Mouse (Mus musculus): ENCODE measurements at regions not wholly inside any gene's neighbourhood (a gene's known extent, or its start where the extent isn't known, plus 50 kb on each side); places are given as distances from the start of the nearest gene placed in this dataset.

GRCm38 (mm10) chr13:25343309-25343708 is 73.0 kb upstream of the Nrsn1 start:
- TF ChIP-seq NELFE (IDR thresholded peaks at IDR 0.05; ENCODE audit: low read depth, low read length) = no peak
- TF ChIP-seq BHLHE40 (IDR thresholded peaks at IDR 0.05; ENCODE audit: borderline replicate concordance, low read depth, low read length) = no peak
- no peak for TF ChIP-seq POLR2A (IDR thresholded peaks at IDR 0.05; ENCODE audit: control insufficient read depth in 1 of 2, insufficient read depth in 1 of 2, low read depth in 1 of 2, low read length in 2 of 2, poor library complexity in 1 of 2)
- TF ChIP-seq HCFC1 (IDR thresholded peaks at IDR 0.05; ENCODE audit: low read depth, low read length) = no peak
- no peak for TF ChIP-seq EP300 (IDR thresholded peaks at IDR 0.05; ENCODE audit: low read depth in 1 of 2, low read length in 2 of 2)
- TF ChIP-seq MAZ (IDR thresholded peaks at IDR 0.05; ENCODE audit: low read depth, low read length) = no peak

All from MEL (cell line).